Mouse (Mus musculus) heart, adult 2 months (tissue): ENCODE measurements around the gene Gm13279. TPM values are rescaled to one million over a fixed set of nuclear protein-coding genes. Genes with fewer than 3 reads are reported as not detected.
"Not testable (repeated sequence)": the region's sequence is repeated elsewhere in the genome, so short reads cannot be mapped to it uniquely, and the experiment has no call there.

Experiments used
- DNase-seq, 2 experiments: peaks; one replicate each; pipeline ENCODE4 v3.0.0; 2021
- H3K27ac ChIP-seq: fragments of 200-600 bp; 2 replicates; pipeline ENCODE4 v1.8.1; 2022
- H3K27me3 ChIP-seq: fragments of 200-500 bp; 2 replicates; pipeline ENCODE4 v1.6.1; 2012; ENCODE audit warnings: mild to moderate bottlenecking, low read length, inconsistent platforms, mixed read lengths; ENCODE audit not compliant: control insufficient read depth, insufficient read depth
- H3K36me3 ChIP-seq: fragments of 200-500 bp; 2 replicates; pipeline ENCODE4 v1.6.1; 2012; ENCODE audit warnings: low read length, inconsistent platforms; ENCODE audit not compliant: control insufficient read depth, insufficient read depth
- H3K4me1 ChIP-seq: fragments of 200-500 bp; 2 replicates; pipeline ENCODE4 v1.6.1; 2011; ENCODE audit warnings: low read length; ENCODE audit not compliant: control insufficient read depth, insufficient read depth
- H3K4me3 ChIP-seq: fragments of 200-600 bp; 2 replicates; pipeline ENCODE4 v1.8.1; 2022
- H3K79me2 ChIP-seq: fragments of 200-500 bp; replicated peaks from 2 replicates; pipeline ENCODE4 v1.6.1; 2012; ENCODE audit warnings: mild to moderate bottlenecking, inconsistent platforms, low read length, moderate library complexity, mixed read lengths; ENCODE audit not compliant: control insufficient read depth, insufficient read depth
- H3K9ac ChIP-seq: fragments of 200-500 bp; 2 replicates; pipeline ENCODE4 v1.6.1; 2012; ENCODE audit warnings: low read depth, mild to moderate bottlenecking, control low read depth, inconsistent platforms, low read length, mixed read lengths
- CTCF ChIP-seq: fragments of 200-600 bp; IDR thresholded peaks from 2 replicates; pipeline ENCODE4 v1.8.1; 2022; ENCODE audit warnings: antibody characterized with exemption, mild to moderate bottlenecking, moderate library complexity
- WGBS: fragments of 180-500 bp; shearing (Covaris S2); methylation state at CpG from one replicate; pipeline ENCODE4 v1.1.7; 2018; 5-methylcytosine and 5-hydroxymethylcytosine counted together
- intact Hi-C: fragments of 180-260 bp; cut with DNase I; formaldehyde crosslinking; loops from one replicate; pipeline ENCODE4 v1.15.1; 2025
- polyA plus RNA-seq: library from polyadenylated mRNA; depleted of rRNA; stranded (reverse); fragments of >200 nt; gene quantifications from 2 replicates; pipeline ENCODE4 v1.2.3, GENCODE M21; 2012
- total RNA-seq, 2 experiments: library from RNA; stranded (reverse); gene quantifications; 2 replicates each; pipeline ENCODE4 v1.2.3; 2021

Gm13279 gene
- total and polyA plus RNA-seq, 3 experiments: not detected

DNA sequence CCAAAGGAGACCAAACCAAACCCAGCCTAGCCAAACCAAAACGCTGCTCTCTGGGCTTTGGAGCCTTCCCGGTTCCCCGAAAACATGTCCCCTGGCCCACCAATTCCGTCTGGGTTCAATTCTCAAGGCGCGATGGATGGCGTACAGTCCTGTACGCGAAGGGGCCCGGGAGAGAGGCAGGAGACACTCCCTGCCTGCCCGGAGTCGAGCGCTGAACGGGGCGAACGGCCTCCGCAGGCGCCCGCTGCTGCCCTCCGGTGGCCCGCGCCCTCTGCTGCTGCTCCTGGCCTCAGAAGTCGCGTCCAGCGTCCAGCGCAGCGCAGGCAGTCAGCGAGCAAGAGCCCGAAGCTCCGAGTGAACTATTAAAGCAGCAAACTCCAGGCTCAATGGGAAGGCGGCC lies 14.9 kb upstream of the Gm13279 start:
- H3K4me3 ChIP-seq: not testable (repeated sequence)
- peak in 1 of 2 experiments; percentile 56 for DNase-seq

DNA sequence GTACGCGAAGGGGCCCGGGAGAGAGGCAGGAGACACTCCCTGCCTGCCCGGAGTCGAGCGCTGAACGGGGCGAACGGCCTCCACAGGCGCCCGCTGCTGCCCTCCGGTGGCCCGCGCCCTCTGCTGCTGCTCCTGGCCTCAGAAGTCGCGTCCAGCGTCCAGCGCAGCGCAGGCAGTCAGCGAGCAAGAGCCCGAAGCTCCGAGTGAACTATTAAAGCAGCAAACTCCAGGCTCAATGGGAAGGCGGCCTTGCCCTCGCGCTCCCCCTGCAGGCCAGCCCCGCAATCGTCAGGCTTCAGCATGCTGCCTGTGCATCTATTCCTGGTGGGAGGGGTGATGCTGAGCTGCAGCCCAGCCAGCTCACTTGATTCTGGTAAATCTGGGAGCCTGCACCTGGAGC lies 11.8 kb upstream of the Gm13279 start, which contains the start of gene Gm13276:
Gene Gm13276, plus strand, starts transcription at position 301 of the 400 bp plus-strand sequence.
- H3K9ac ChIP-seq, DNase-seq, H3K27me3 ChIP-seq, H3K36me3 ChIP-seq, H3K27ac ChIP-seq, intact Hi-C loops, H3K4me3 ChIP-seq, H3K79me2 ChIP-seq, H3K4me1 ChIP-seq: not testable (repeated sequence)
- no CpG with 5 or more reads among the region's 27 CpGs for WGBS

More for the DNA sequence above, 14.9 kb upstream of the Gm13279 start:
- 0% methylated on average over 11 of the region's 31 CpGs for WGBS
- peak; percentile 28; the same call in 1 of the 2 replicates for TF ChIP-seq CTCF
- intact Hi-C loops, H3K79me2 ChIP-seq, H3K27ac ChIP-seq, H3K27me3 ChIP-seq, H3K36me3 ChIP-seq, H3K4me1 ChIP-seq: not testable (repeated sequence)
- peak overlapping the region; percentile 60 for H3K9ac ChIP-seq

DNA sequence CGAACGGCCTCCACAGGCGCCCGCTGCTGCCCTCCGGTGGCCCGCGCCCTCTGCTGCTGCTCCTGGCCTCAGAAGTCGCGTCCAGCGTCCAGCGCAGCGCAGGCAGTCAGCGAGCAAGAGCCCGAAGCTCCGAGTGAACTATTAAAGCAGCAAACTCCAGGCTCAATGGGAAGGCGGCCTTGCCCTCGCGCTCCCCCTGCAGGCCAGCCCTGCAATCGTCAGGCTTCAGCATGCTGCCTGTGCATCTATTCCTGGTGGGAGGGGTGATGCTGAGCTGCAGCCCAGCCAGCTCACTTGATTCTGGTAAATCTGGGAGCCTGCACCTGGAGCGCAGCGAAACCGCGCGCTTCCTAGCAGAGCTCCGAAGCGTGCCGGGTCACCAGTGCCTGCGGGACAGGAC lies 8.8 kb upstream of the Gm13279 start, which contains the start of gene Gm13277:
Gene Gm13277, plus strand, starts transcription at position 231 of the 400 bp plus-strand sequence.
- 0% methylated on average over 5 of the region's 28 CpGs for WGBS
- peak; percentile 52 for TF ChIP-seq CTCF
- peak; percentile 68 to 78 for DNase-seq
- H3K4me1 ChIP-seq, H3K36me3 ChIP-seq, H3K27me3 ChIP-seq, intact Hi-C loops, H3K27ac ChIP-seq, H3K4me3 ChIP-seq, H3K79me2 ChIP-seq, H3K9ac ChIP-seq: not testable (repeated sequence)

DNA sequence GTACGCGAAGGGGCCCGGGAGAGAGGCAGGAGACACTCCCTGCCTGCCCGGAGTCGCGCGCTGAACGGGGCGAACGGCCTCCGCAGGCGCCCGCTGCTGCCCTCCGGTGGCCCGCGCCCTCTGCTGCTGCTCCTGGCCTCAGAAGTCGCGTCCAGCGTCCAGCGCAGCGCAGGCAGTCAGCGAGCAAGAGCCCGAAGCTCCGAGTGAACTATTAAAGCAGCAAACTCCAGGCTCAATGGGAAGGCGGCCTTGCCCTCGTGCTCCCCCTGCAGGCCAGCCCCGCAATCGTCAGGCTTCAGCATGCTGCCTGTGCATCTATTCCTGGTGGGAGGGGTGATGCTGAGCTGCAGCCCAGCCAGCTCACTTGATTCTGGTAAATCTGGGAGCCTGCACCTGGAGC lies 5.9 kb upstream of the Gm13279 start, which contains the start of gene Gm13278:
Gene Gm13278, plus strand, starts transcription at position 301 of the 400 bp plus-strand sequence.
- H3K27me3 ChIP-seq, H3K36me3 ChIP-seq, H3K4me3 ChIP-seq, H3K9ac ChIP-seq, H3K27ac ChIP-seq, intact Hi-C loops, DNase-seq, H3K79me2 ChIP-seq, H3K4me1 ChIP-seq: not testable (repeated sequence)
- no CpG with 5 or more reads among the region's 28 CpGs for WGBS

DNA sequence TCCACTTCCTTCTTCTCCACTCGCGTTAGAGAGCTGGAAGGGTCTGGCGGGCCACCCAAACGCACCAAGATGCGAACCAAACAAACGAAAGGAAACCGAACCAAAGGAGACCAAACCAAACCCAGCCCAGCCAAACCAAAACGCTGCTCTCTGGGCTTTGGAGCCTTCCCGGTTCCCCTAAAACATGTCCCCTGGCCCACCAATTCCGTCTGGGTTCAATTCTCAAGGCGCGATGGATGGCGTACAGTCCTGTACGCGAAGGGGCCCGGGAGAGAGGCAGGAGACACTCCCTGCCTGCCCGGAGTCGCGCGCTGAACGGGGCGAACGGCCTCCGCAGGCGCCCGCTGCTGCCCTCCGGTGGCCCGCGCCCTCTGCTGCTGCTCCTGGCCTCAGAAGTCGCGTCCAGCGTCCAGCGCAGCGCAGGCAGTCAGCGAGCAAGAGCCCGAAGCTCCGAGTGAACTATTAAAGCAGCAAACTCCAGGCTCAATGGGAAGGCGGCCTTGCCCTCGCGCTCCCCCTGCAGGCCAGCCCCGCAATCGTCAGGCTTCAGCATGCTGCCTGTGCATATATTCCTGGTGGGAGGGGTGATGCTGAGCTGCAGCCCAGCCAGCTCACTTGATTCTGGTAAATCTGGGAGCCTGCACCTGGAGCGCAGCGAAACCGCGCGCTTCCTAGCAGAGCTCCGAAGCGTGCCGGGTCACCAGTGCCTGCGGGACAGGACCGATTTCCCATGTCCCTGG lies 3.1 kb upstream of the Gm13279 start, which contains the start of gene Gm13275:
Gene Gm13275, plus strand, starts transcription at position 552 of the 740 bp plus-strand sequence.
- intact Hi-C loops: not testable (repeated sequence)
- peak within 1 kb of the TSS; percentile 16 for H3K4me3 ChIP-seq
- WGBS: under 1% methylated on average over 19 of the region's 52 CpGs

DNA sequence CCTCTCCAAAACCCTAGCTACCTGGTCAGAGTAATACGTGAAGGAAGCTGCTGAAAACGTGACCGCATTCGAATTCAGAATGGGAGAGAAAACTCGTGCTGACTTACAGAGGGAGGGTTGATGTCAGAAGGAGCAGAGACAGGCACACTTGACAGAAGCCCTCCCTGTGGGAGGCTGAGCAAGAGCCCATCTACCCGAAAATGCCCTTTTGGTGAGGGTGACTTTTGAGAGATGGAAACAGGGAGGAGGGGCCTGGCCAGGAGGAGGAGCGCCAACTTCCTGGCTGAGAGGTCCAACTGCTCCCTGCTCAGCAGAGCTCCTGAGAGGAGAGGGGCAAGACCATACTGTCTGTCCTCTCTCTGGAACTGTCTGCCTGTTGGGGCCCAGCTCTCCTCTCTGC lies 2.2 kb downstream of the Gm13279 start, which contains the start of gene Gm13285:
Gene Gm13285, plus strand, starts transcription at position 301 of the 400 bp plus-strand sequence.
- H3K9ac ChIP-seq, H3K4me1 ChIP-seq, intact Hi-C loops, H3K27me3 ChIP-seq, H3K4me3 ChIP-seq, DNase-seq, H3K79me2 ChIP-seq, H3K36me3 ChIP-seq, H3K27ac ChIP-seq: not testable (repeated sequence)
- WGBS: 12% methylated on average over 5 of the region's 7 CpGs

More for the DNA sequence above, 3.1 kb upstream of the Gm13279 start, which contains the start of gene Gm13275:
- DNase-seq: peak; percentile 73 to 89
- TF ChIP-seq CTCF: peak; percentile 50
- not testable (repeated sequence) for H3K9ac ChIP-seq, H3K27me3 ChIP-seq, H3K36me3 ChIP-seq, H3K79me2 ChIP-seq, H3K4me1 ChIP-seq
- peak within 1 kb of the TSS; percentile 10 for H3K27ac ChIP-seq

DNA sequence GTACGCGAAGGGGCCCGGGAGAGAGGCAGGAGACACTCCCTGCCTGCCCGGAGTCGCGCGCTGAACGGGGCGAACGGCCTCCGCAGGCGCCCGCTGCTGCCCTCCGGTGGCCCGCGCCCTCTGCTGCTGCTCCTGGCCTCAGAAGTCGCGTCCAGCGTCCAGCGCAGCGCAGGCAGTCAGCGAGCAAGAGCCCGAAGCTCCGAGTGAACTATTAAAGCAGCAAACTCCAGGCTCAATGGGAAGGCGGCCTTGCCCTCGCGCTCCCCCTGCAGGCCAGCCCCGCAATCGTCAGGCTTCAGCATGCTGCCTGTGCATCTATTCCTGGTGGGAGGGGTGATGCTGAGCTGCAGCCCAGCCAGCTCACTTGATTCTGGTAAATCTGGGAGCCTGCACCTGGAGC lies 5.8 kb downstream of the Gm13279 start, which contains the start of gene Gm13287:
Gene Gm13287, plus strand, starts transcription at position 301 of the 400 bp plus-strand sequence.
- WGBS: no CpG with 5 or more reads among the region's 29 CpGs
- intact Hi-C loops, H3K27ac ChIP-seq, H3K79me2 ChIP-seq, H3K4me1 ChIP-seq, H3K27me3 ChIP-seq, H3K4me3 ChIP-seq, H3K36me3 ChIP-seq, DNase-seq, H3K9ac ChIP-seq: not testable (repeated sequence)

DNA sequence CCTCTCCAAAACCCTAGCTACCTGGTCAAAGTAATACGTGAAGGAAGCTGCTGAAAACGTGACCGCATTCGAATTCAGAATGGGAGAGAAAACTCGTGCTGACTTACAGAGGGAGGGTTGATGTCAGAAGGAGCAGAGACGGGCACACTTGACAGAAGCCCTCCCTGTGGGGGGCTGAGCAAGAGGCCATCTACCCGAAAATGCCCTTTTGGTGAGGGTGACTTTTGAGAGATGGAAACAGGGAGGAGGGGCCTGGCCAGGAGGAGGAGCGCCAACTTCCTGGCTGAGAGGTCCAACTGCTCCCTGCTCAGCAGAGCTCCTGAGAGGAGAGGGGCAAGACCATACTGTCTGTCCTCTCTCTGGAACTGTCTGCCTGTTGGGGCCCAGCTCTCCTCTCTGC lies 8.0 kb downstream of the Gm13279 start, which contains the start of gene Gm13288:
Gene Gm13288, plus strand, starts transcription at position 301 of the 400 bp plus-strand sequence.
- H3K4me1 ChIP-seq, intact Hi-C loops, H3K27me3 ChIP-seq, H3K27ac ChIP-seq, H3K4me3 ChIP-seq, H3K36me3 ChIP-seq, H3K79me2 ChIP-seq, DNase-seq: not testable (repeated sequence)
- no CpG with 5 or more reads among the region's 8 CpGs for WGBS
- peak within 1 kb of the TSS; percentile 59; the same call in 1 of the 2 replicates for H3K9ac ChIP-seq
